Mouse (Mus musculus) kidney, postnatal 0 days (tissue): ENCODE measurements around the gene Acly. TPM values are rescaled to one million over a fixed set of nuclear protein-coding genes. Genes with fewer than 3 reads are reported as not detected.

Source experiments
- ATAC-seq: fragments of 200-750 bp; cut with Nextera tagmentation; replicated peaks from 2 replicates; pipeline ENCODE4 v1.8.0; 2017; ENCODE audit warnings: low read depth, moderate number of reproducible peaks, moderate TSS enrichment, moderate library complexity; ENCODE audit not compliant: low FRiP score
- DNase-seq: peaks from one replicate; pipeline ENCODE4 v3.0.0-alpha.2; 2016; ENCODE audit warnings: low spot score
- H3K27ac ChIP-seq: fragments of 300-500 bp; sonication (generic); 2 replicates; pipeline ENCODE4 v1.5.1; 2014; ENCODE audit warnings: mild to moderate bottlenecking
- H3K27me3 ChIP-seq: fragments of 300-500 bp; sonication (generic); 2 replicates; pipeline ENCODE4 v1.6.1; 2014; ENCODE audit warnings: low read length, mixed read lengths; ENCODE audit not compliant: insufficient read depth
- H3K36me3 ChIP-seq: fragments of 300-500 bp; sonication (generic); 2 replicates; pipeline ENCODE4 v1.6.1; 2014; ENCODE audit warnings: low read length, mixed read lengths; ENCODE audit not compliant: insufficient read depth
- H3K4me1 ChIP-seq: fragments of 300-500 bp; sonication (generic); replicated peaks from 2 replicates; pipeline ENCODE4 v1.6.1; 2014; ENCODE audit warnings: antibody characterized with exemption, low read length, mixed read lengths; ENCODE audit not compliant: insufficient read depth
- H3K4me2 ChIP-seq: fragments of 300-500 bp; sonication (generic); 2 replicates; pipeline ENCODE4 v1.6.1; 2014; ENCODE audit warnings: mild to moderate bottlenecking, low read length, moderate library complexity, mixed read lengths
- H3K4me3 ChIP-seq: fragments of 300-500 bp; sonication (generic); replicated peaks from 2 replicates; pipeline ENCODE4 v1.5.1; 2014; ENCODE audit warnings: low read depth, low read length
- H3K9ac ChIP-seq: fragments of 300-500 bp; sonication (generic); 2 replicates; pipeline ENCODE4 v1.6.1; 2014; ENCODE audit warnings: low read depth, low read length
- H3K9me3 ChIP-seq: fragments of 300-500 bp; sonication (generic); replicated peaks from 2 replicates; pipeline ENCODE4 v1.6.1; 2016; ENCODE audit warnings: low read length, inconsistent platforms, mixed read lengths
- CTCF ChIP-seq: IDR thresholded peaks from 2 replicates; pipeline ENCODE4 v1.5.1; 2016; ENCODE audit warnings: antibody characterized with exemption, low read depth, mild to moderate bottlenecking, moderate library complexity
- WGBS: fragments of 180-500 bp; shearing (Covaris S2); extraction: QIAGEN DNeasy Blood & Tissue Kit; methylation state at CpG from one replicate; pipeline ENCODE4 v1.1.7; 2014; 5-methylcytosine and 5-hydroxymethylcytosine counted together
- polyA plus RNA-seq: library from polyadenylated mRNA; unstranded; fragments of >200 nt; fragmentation: Nextera tagmentation; extraction: Ambion mirVana; gene quantifications from 2 replicates; pipeline ENCODE4 v1.2.1, GENCODE M21; 2015

Acly gene
- 86.4 and 98.4 TPM in 2 replicates for polyA plus RNA-seq

GRCm38 (mm10) chr11:100527458-100528374, at the start of gene Acly:
TSS of gene Acly (minus strand) at chr11:100528000.
- Histone ChIP-seq H3K27ac (peak within 1 kb of the TSS; percentile 90), H3K27me3 (no peaks in the 10 kb centered on the region), H3K9ac (peak within 1 kb of the TSS; percentile 85), H3K4me3 (peak within 1 kb of the TSS; percentile 82), H3K36me3 (peaks cover 12% of the 10 kb centered on the region; the same call in 1 of the 2 replicates), H3K4me2 (peak within 1 kb of the TSS; percentile 83), H3K4me1 (peaks cover 22% of the 10 kb centered on the region), H3K9me3 (no peaks in the 10 kb centered on the region)
- peak; percentile 99 for ATAC-seq
- WGBS, result 2% methylated on average over 53 of the region's 54 CpGs
- peak; percentile 99 for DNase-seq
- no peak for TF ChIP-seq CTCF

GRCm38 (mm10) chr11:100576256-100576655, 48.5 kb upstream of the Acly start:
- TF ChIP-seq CTCF, result no peak
- Histone ChIP-seq H3K4me2 (no peak overlapping the region), H3K9ac (no peak overlapping the region), H3K4me3 (no peak overlapping the region), H3K4me1 (0 out of 2 replicates have a peak, but pooled peaks cover under 1% of the 10 kb centered on the region), H3K9me3 (no peaks in the 10 kb centered on the region), H3K36me3 (peaks cover 14% of the 10 kb centered on the region; the same call in 1 of the 2 replicates), H3K27ac (no peak overlapping the region), H3K27me3 (no peaks in the 10 kb centered on the region; the same call in 1 of the 2 replicates)
- ATAC-seq (no peak), DNase-seq (no peak)
- 75% methylated on average over 21 of the region's 21 CpGs for WGBS

- H3K9me3 ChIP-seq, result no peaks in the 10 kb centered on the region
- H3K27ac ChIP-seq, result no peak overlapping the region
- H3K4me2 ChIP-seq, result peak overlapping the region; percentile 73
- TF ChIP-seq CTCF, result no peak
- H3K9ac ChIP-seq, result 0 out of 2 replicates have a peak overlapping the region, but pooled peaks have one; percentile 46
- no peak for DNase-seq
- 0 out of 2 replicates have a peak, but pooled peaks cover 7% of the 10 kb centered on the region for H3K4me1 ChIP-seq
- peak overlapping the region; percentile 60 for H3K4me3 ChIP-seq
- peaks cover 7% of the 10 kb centered on the region; the same call in 1 of the 2 replicates for H3K36me3 ChIP-seq
- ATAC-seq, result no peak
- H3K27me3 ChIP-seq, result no peaks in the 10 kb centered on the region; the same call in 1 of the 2 replicates
- WGBS, result 60% methylated on average over 2 of the region's 2 CpGs
These were observed 47.7 kb upstream of the Acly start for GRCm38 (mm10) chr11:100575484-100575855.

GRCm38 (mm10) chr11:100574708-100575483, 47.1 kb upstream of the Acly start, which contains the start of gene Cnp:
TSS of gene Cnp (plus strand) at chr11:100574904.
- 1% methylated on average over 47 of the region's 47 CpGs for WGBS
- peak within 1 kb of the TSS; percentile 73 for H3K4me2 ChIP-seq

GRCm38 (mm10) chr11:100574188-100574587, 46.4 kb upstream of the Acly start:
- no peak for ATAC-seq
- Histone ChIP-seq H3K9me3 (no peaks in the 10 kb centered on the region), H3K36me3 (no peaks in the 10 kb centered on the region), H3K9ac (no peak overlapping the region), H3K4me2 (no peak overlapping the region), H3K27ac (no peak overlapping the region), H3K4me3 (no peak overlapping the region), H3K4me1 (0 out of 2 replicates have a peak, but pooled peaks cover 7% of the 10 kb centered on the region), H3K27me3 (no peaks in the 10 kb centered on the region; the same call in 1 of the 2 replicates)
- no peak for DNase-seq
- TF ChIP-seq CTCF, result no peak
- 61% methylated on average over 3 of the region's 3 CpGs for WGBS

More at GRCm38 (mm10) chr11:100574708-100575483, 47.1 kb upstream of the Acly start, which contains the start of gene Cnp:
- Histone ChIP-seq H3K9me3 (no peaks in the 10 kb centered on the region), H3K9ac (peak within 1 kb of the TSS; percentile 46), H3K4me3 (peak within 1 kb of the TSS; percentile 60), H3K4me1 (0 out of 2 replicates have a peak, but pooled peaks cover 7% of the 10 kb centered on the region), H3K27me3 (no peaks in the 10 kb centered on the region; the same call in 1 of the 2 replicates), H3K27ac (peak within 1 kb of the TSS; percentile 48), H3K36me3 (0 out of 2 replicates have a peak, but pooled peaks cover 3% of the 10 kb centered on the region)
- peak; percentile 23; the same call in 1 of the 2 replicates for TF ChIP-seq CTCF
- peak; percentile 83 for DNase-seq
- ATAC-seq, result peak; percentile 55; the same call in 1 of the 2 replicates

GRCm38 (mm10) chr11:100571202-100571567, 43.4 kb upstream of the Acly start:
- H3K27me3 ChIP-seq, result no peaks in the 10 kb centered on the region; the same call in 1 of the 2 replicates

More at GRCm38 (mm10) chr11:100571202-100571567, 43.4 kb upstream of the Acly start:
- DNase-seq (no peak), ATAC-seq (no peak)
- Histone ChIP-seq H3K27ac (no peak overlapping the region), H3K4me1 (0 out of 2 replicates have a peak, but pooled peaks cover 7% of the 10 kb centered on the region), H3K4me3 (peak overlapping the region; percentile 13; the same call in 1 of the 2 replicates), H3K4me2 (peak overlapping the region; percentile 43), H3K9ac (peak overlapping the region; percentile 40; the same call in 1 of the 2 replicates), H3K9me3 (no peaks in the 10 kb centered on the region), H3K36me3 (no peaks in the 10 kb centered on the region)
- TF ChIP-seq CTCF, result no peak
- 8% methylated on average over 16 of the region's 16 CpGs for WGBS
